In the genomic region with DNA sequence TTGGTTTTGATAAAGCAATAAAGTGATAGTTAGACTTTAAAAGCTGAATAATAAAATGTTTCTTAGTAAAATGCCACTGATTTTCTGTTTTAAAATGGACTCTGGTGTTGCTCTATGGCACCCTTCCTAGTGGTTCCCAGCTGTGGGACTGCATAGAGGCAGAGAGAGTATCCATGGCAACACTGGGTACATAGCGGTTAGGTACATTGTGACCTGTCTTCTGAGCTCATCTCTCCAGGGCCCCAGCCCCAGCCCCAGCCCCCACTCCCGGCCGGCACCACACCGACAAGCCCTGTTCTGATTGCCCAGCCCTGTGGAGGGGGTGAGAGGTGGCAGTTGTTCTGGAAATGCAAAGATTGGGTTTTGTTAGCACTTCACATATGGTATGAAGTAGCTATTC, we compare ENCODE assay signal across 17 mouse cellular contexts.
DNase-seq lines count a peak whose midpoint lies in the region; ATAC-seq and TF ChIP-seq lines count a peak whose summit lies in the region.
"Had no signal": no experiment of that assay in that cellular context is flagged by ENCODE, and none has a peak within 500 bp of the region (broad histone marks: within the 10 kb centered on the region; RNA-seq: fewer than 3 reads in every experiment).

No protein-coding gene starts in this region.

- no peak for TF ChIP-seq CTCF in hindbrain, postnatal 0 days (IDR thresholded peaks at IDR 0.05; ENCODE audit: low read depth)
- no peak for TF ChIP-seq CTCF in intestine, postnatal 0 days (IDR thresholded peaks at IDR 0.05; ENCODE audit: low read depth)

- H3K9me3 ChIP-seq in hindbrain, postnatal 0 days (ENCODE audit: low read length), result no peaks in the 10 kb centered on the region
- no peaks in the 10 kb centered on the region for H3K9me3 ChIP-seq in intestine, postnatal 0 days (ENCODE audit: control insufficient read depth)
- H3K9me3 ChIP-seq: embryonic facial prominence, embryonic 13.5 days; stomach, embryonic 15.5 days had no signal

- no peak overlapping the region for H3K9ac ChIP-seq in hindbrain, postnatal 0 days (replicated peaks; ENCODE audit: low read length)
- no peak overlapping the region for H3K9ac ChIP-seq in intestine, postnatal 0 days (ENCODE audit: low read depth, low read length)
- H3K9ac ChIP-seq: embryonic facial prominence, embryonic 13.5 days; stomach, embryonic 15.5 days had no signal

- no peaks in the 10 kb centered on the region for H3K4me1 ChIP-seq in hindbrain, postnatal 0 days (ENCODE audit: insufficient read depth, low read length)
- no peaks in the 10 kb centered on the region for H3K4me1 ChIP-seq in intestine, postnatal 0 days (replicated peaks; ENCODE audit: control insufficient read depth, insufficient read depth, low read length)
- H3K4me1 ChIP-seq: embryonic facial prominence, embryonic 13.5 days; stomach, embryonic 15.5 days had no signal

- H3K27me3 ChIP-seq in hindbrain, postnatal 0 days (ENCODE audit: insufficient read depth, low read length), result no peaks in the 10 kb centered on the region
- H3K27me3 ChIP-seq in intestine, postnatal 0 days (replicated peaks; ENCODE audit: control insufficient read depth, insufficient read depth, low read length), result no peaks in the 10 kb centered on the region
- H3K27me3 ChIP-seq: embryonic facial prominence, embryonic 13.5 days; stomach, embryonic 15.5 days had no signal

- DNase-seq in embryo, embryonic 11 days, result peak; percentile 20
- DNase-seq in embryo, embryonic 9.5 days (ENCODE audit: extremely low spot score), result no peak
- peak; percentile 12 for DNase-seq in retina, postnatal 1 day
- DNase-seq in retina, embryonic 14.5 days (ENCODE audit: low spot score), result no peak
- peak; percentile 34 for DNase-seq in hindbrain, postnatal 0 days (ENCODE audit: low spot score)
- DNase-seq in cerebellum, postnatal 25 days, result no peak
- DNase-seq: adrenal gland, adult 2 months; cerebellum, adult 9-11 months; heart, adult 18-20 months; heart, postnatal 10 days; kidney, postnatal 36 days; lung, adult 18-20 months had no signal

- no peak overlapping the region for H3K4me3 ChIP-seq in hindbrain, postnatal 0 days (ENCODE audit: low read length)
- no peak overlapping the region for H3K4me3 ChIP-seq in intestine, postnatal 0 days (ENCODE audit: low read depth, low read length)
- H3K4me3 ChIP-seq: embryonic facial prominence, embryonic 13.5 days; stomach, embryonic 15.5 days had no signal

- peak; percentile 67; the same call in 1 of the 2 replicates for ATAC-seq in hindbrain, postnatal 0 days
- ATAC-seq in intestine, postnatal 0 days, result no peak
- ATAC-seq in megakaryocyte-erythroid progenitor cell, adult 5-6 weeks (replicated peaks; ENCODE audit: low FRiP score, low TSS enrichment, poor library complexity, severe bottlenecking), result no peak
- ATAC-seq: intestine, embryonic 16.5 days had no signal

- no peak overlapping the region for H3K4me2 ChIP-seq in hindbrain, postnatal 0 days (ENCODE audit: low read depth, low read length)
- H3K4me2 ChIP-seq in intestine, postnatal 0 days (replicated peaks; ENCODE audit: low read depth), result no peak overlapping the region
- H3K4me2 ChIP-seq: embryonic facial prominence, embryonic 13.5 days; stomach, embryonic 15.5 days had no signal

- 24% methylated on average over 4 of the region's 4 CpGs for WGBS in hindbrain, postnatal 0 days
- 80% methylated on average over 4 of the region's 4 CpGs for WGBS in intestine, postnatal 0 days

- peaks cover 5% of the 10 kb centered on the region for H3K36me3 ChIP-seq in hindbrain, postnatal 0 days (ENCODE audit: insufficient read depth, low read length)
- peaks cover 17% of the 10 kb centered on the region for H3K36me3 ChIP-seq in intestine, postnatal 0 days (ENCODE audit: control insufficient read depth, insufficient read depth)

- H3K27ac ChIP-seq in hindbrain, postnatal 0 days, result no peak overlapping the region
- H3K27ac ChIP-seq in intestine, postnatal 0 days (ENCODE audit: low read depth, low read length), result no peak overlapping the region
- H3K27ac ChIP-seq: embryonic facial prominence, embryonic 13.5 days; stomach, embryonic 15.5 days had no signal

Comparison
In these comparisons a context has a peak if more than half of its experiments do, and no peak if none do; other contexts are left out.
1. DNase-seq: peak in embryo, embryonic 11 days (single experiment), retina, postnatal 1 day (single experiment) and hindbrain, postnatal 0 days (single experiment); none in embryo, embryonic 9.5 days (single experiment), retina, embryonic 14.5 days (single experiment) and cerebellum, postnatal 25 days (0 of 2).